Mouse (Mus musculus): ENCODE results near the gene Rapgef5. TPM values are rescaled to one million over a fixed set of nuclear protein-coding genes. Genes with fewer than 3 reads are reported as not detected.

Gene Rapgef5
- total RNA-seq (2012; rRNA removed) = 4.1 and 4.2 TPM in 2 replicates
- total RNA-seq (2014; rRNA removed) = 6.8 and 6.9 TPM in 2 replicates
- 4.8 and 5.4 TPM in 2 replicates for polyA plus RNA-seq (2012; ENCODE audit: insufficient read length, low read depth)

- TF ChIP-seq PAX5 (IDR thresholded peaks at IDR 0.05; ENCODE audit: low read length) (no peak), ZC3H11A (IDR thresholded peaks at IDR 0.05; ENCODE audit: low read depth, low read length) (no peak), NELFE (IDR thresholded peaks at IDR 0.05; ENCODE audit: low read depth, low read length) (no peak), JUN (IDR thresholded peaks at IDR 0.05; ENCODE audit: insufficient read depth, low read depth, low read length) (no peak)
- H3K9me3 ChIP-seq (replicated peaks; ENCODE audit: low read length) = no peaks in the 10 kb centered on the region
- no peaks in the 10 kb centered on the region for H3K27me3 ChIP-seq (replicated peaks)
- no peak within 1 kb of the TSS for H3K9ac ChIP-seq (ENCODE audit: insufficient read depth, low read depth)
- in situ Hi-C loops (cut with MboI; ENCODE audit: low pct_ligation_motif_present, low pct_unique_long_range_greater_than_20kb, low sequenced_read_pairs) = no loop called here
- DNase-seq (ENCODE audit: extremely low read depth) = no peak
- H3K4me2 ChIP-seq (ENCODE audit: insufficient read depth, low read depth, poor library complexity, severe bottlenecking) = no peak within 1 kb of the TSS
- no peaks in the 10 kb centered on the region for H3K36me3 ChIP-seq (replicated peaks in 1 of 2; ENCODE audit: control insufficient read depth in 1 of 2, insufficient read depth in 1 of 2, low read length in 1 of 2)
- H3K79me2 ChIP-seq (replicated peaks; ENCODE audit: control insufficient read depth, extremely low read depth, insufficient read depth, poor library complexity, severe bottlenecking) = no peaks in the 10 kb centered on the region
- H3K4me3 ChIP-seq (replicated peaks in 1 of 3; ENCODE audit: low read depth in 2 of 3, low read length in 2 of 3, poor library complexity in 1 of 3) = no peak within 1 kb of the TSS
- H3K4me1 ChIP-seq (ENCODE audit: control insufficient read depth in 1 of 2, insufficient read depth in 2 of 2) = no peaks in the 10 kb centered on the region
- H3K27ac ChIP-seq (ENCODE audit: insufficient read depth, low read depth) = no peak within 1 kb of the TSS
- dilution Hi-C loops (cut with MboI; ENCODE audit: extremely low pct_ligation_motif_present, extremely low pct_unique_long_range_greater_than_20kb, low sequenced_read_pairs) = no loop called here
These were observed at the start of gene Rapgef5 for GRCm38 (mm10) chr12:117516179-117516578. Gene Rapgef5, plus strand, starts transcription at chr12:117516479.

GRCm38 (mm10) chr12:117468329-117468728 lies 48.0 kb upstream of the Rapgef5 start:
- Histone ChIP-seq H3K27me3 (replicated peaks) (no peaks in the 10 kb centered on the region), H3K4me3 (replicated peaks in 1 of 3; ENCODE audit: low read depth in 2 of 3, low read length in 2 of 3, poor library complexity in 1 of 3) (no peak overlapping the region), H3K27ac (ENCODE audit: insufficient read depth, low read depth) (no peak overlapping the region), H3K9me3 (replicated peaks; ENCODE audit: low read length) (no peaks in the 10 kb centered on the region), H3K79me2 (replicated peaks; ENCODE audit: control insufficient read depth, extremely low read depth, insufficient read depth, poor library complexity, severe bottlenecking) (no peaks in the 10 kb centered on the region), H3K9ac (ENCODE audit: insufficient read depth, low read depth) (no peak overlapping the region), H3K4me1 (ENCODE audit: control insufficient read depth in 1 of 2, insufficient read depth in 2 of 2) (peaks cover 0 to 11% of the 10 kb centered on the region in 2 experiments; a peak in 2 of 4 replicates), H3K4me2 (ENCODE audit: insufficient read depth, low read depth, poor library complexity, severe bottlenecking) (no peak overlapping the region), H3K36me3 (replicated peaks in 1 of 2; ENCODE audit: control insufficient read depth in 1 of 2, insufficient read depth in 1 of 2, low read length in 1 of 2) (no peaks in the 10 kb centered on the region)
- TF ChIP-seq MAX (IDR thresholded peaks at IDR 0.05; ENCODE audit: low read length) (no peak), USF1 (IDR thresholded peaks at IDR 0.05; ENCODE audit: low read depth, low read length) (no peak), EP300 (IDR thresholded peaks at IDR 0.05; ENCODE audit: low read length) (no peak), BHLHE40 (IDR thresholded peaks at IDR 0.05; ENCODE audit: low read depth, low read length) (no peak), POLR2A (IDR thresholded peaks at IDR 0.05; ENCODE audit: low read depth, low read length) (no peak), HCFC1 (IDR thresholded peaks at IDR 0.05; ENCODE audit: low read depth, low read length) (no peak), USF2 (conservative IDR thresholded peaks at IDR 0.05; ENCODE audit: low read depth, low read length) (no peak), RAD21 (IDR thresholded peaks at IDR 0.05; ENCODE audit: low read depth, low read length) (no peak), MXI1 (IDR thresholded peaks at IDR 0.05; ENCODE audit: low read depth, low read length) (no peak), KAT2A (IDR thresholded peaks at IDR 0.05; ENCODE audit: insufficient replicate concordance, low read length) (no peak), ZNF384 (IDR thresholded peaks at IDR 0.05; ENCODE audit: low read depth, low read length) (no peak)
- DNase-seq (ENCODE audit: extremely low read depth) = no peak
- dilution Hi-C loops (cut with MboI; ENCODE audit: extremely low pct_ligation_motif_present, extremely low pct_unique_long_range_greater_than_20kb, low sequenced_read_pairs) = no loop called here
- in situ Hi-C loops (cut with MboI; ENCODE audit: low pct_ligation_motif_present, low pct_unique_long_range_greater_than_20kb, low sequenced_read_pairs) = no loop called here

- Histone ChIP-seq H3K79me2 (replicated peaks; ENCODE audit: control insufficient read depth, extremely low read depth, insufficient read depth, poor library complexity, severe bottlenecking) (no peaks in the 10 kb centered on the region), H3K4me3 (replicated peaks in 1 of 3; ENCODE audit: low read depth in 2 of 3, low read length in 2 of 3, poor library complexity in 1 of 3) (no peak overlapping the region), H3K27ac (ENCODE audit: insufficient read depth, low read depth) (no peak overlapping the region), H3K4me2 (ENCODE audit: insufficient read depth, low read depth, poor library complexity, severe bottlenecking) (no peak overlapping the region), H3K9me3 (replicated peaks; ENCODE audit: low read length) (no peaks in the 10 kb centered on the region), H3K36me3 (replicated peaks in 1 of 2; ENCODE audit: control insufficient read depth in 1 of 2, insufficient read depth in 1 of 2, low read length in 1 of 2) (no peaks in the 10 kb centered on the region), H3K27me3 (replicated peaks) (no peaks in the 10 kb centered on the region), H3K9ac (ENCODE audit: insufficient read depth, low read depth) (no peak overlapping the region), H3K4me1 (ENCODE audit: control insufficient read depth in 1 of 2, insufficient read depth in 2 of 2) (peaks cover 13 to 24% of the 10 kb centered on the region in 2 experiments)
- DNase-seq (ENCODE audit: extremely low read depth) = no peak
- TF ChIP-seq MAFK (IDR thresholded peaks at IDR 0.05; ENCODE audit: insufficient replicate concordance, low read length) = no peak
- no peak for TF ChIP-seq JUN (IDR thresholded peaks at IDR 0.05; ENCODE audit: insufficient read depth, low read depth, low read length)
- no peak for TF ChIP-seq GABPA (IDR thresholded peaks at IDR 0.05; ENCODE audit: insufficient replicate concordance, low read depth, low read length)
- no peak for TF ChIP-seq BHLHE40 (IDR thresholded peaks at IDR 0.05; ENCODE audit: low read depth, low read length)
- no peak for TF ChIP-seq CTCF (conservative IDR thresholded peaks at IDR 0.05 in 1 of 2, IDR thresholded peaks at IDR 0.05 in 1 of 2; ENCODE audit: low read depth in 2 of 2, low read length in 2 of 2)
- no peak for TF ChIP-seq JUND (conservative IDR thresholded peaks at IDR 0.05; ENCODE audit: low read depth, low read length)
- no peak for TF ChIP-seq ZC3H11A (IDR thresholded peaks at IDR 0.05; ENCODE audit: low read depth, low read length)
- no peak for TF ChIP-seq PAX5 (IDR thresholded peaks at IDR 0.05; ENCODE audit: low read length)
- in situ Hi-C loops (cut with MboI; ENCODE audit: low pct_ligation_motif_present, low pct_unique_long_range_greater_than_20kb, low sequenced_read_pairs) (no loop called here), dilution Hi-C loops (cut with MboI; ENCODE audit: extremely low pct_ligation_motif_present, extremely low pct_unique_long_range_greater_than_20kb, low sequenced_read_pairs) (no loop called here)
These were observed 37.3 kb upstream of the Rapgef5 start for GRCm38 (mm10) chr12:117479014-117479413.

Measured in CH12.LX (cell line).